Mouse (Mus musculus) liver, embryonic 15.5 days (tissue): ENCODE measurements around the gene Pmm1. TPM values are rescaled to one million over a fixed set of nuclear protein-coding genes. Genes with fewer than 3 reads are reported as not detected.
"Not testable (repeated sequence)": the region's sequence is repeated elsewhere in the genome, so short reads cannot be mapped to it uniquely, and the experiment has no call there.

Experiments
- ATAC-seq: fragments of 200-750 bp; cut with Nextera tagmentation; 2 replicates; pipeline ENCODE4 v1.8.0; 2017; ENCODE audit warnings: moderate number of reproducible peaks, mild to moderate bottlenecking, moderate library complexity; ENCODE audit not compliant: insufficient read depth
- H3K27ac ChIP-seq: fragments of 300-500 bp; sonication (generic); replicated peaks from 2 replicates; pipeline ENCODE4 v1.5.1; 2015; ENCODE audit warnings: mild to moderate bottlenecking, inconsistent platforms
- H3K27me3 ChIP-seq: fragments of 300-500 bp; sonication (generic); 2 replicates; pipeline ENCODE4 v1.6.1; 2015; ENCODE audit warnings: mild to moderate bottlenecking, inconsistent platforms
- H3K36me3 ChIP-seq: fragments of 300-500 bp; sonication (generic); replicated peaks from 2 replicates; pipeline ENCODE4 v1.6.1; 2015; ENCODE audit warnings: moderate library complexity, mild to moderate bottlenecking, inconsistent platforms
- H3K4me1 ChIP-seq: fragments of 300-500 bp; sonication (generic); replicated peaks from 2 replicates; pipeline ENCODE4 v1.6.1; 2015; ENCODE audit warnings: inconsistent platforms
- H3K4me2 ChIP-seq: fragments of 300-500 bp; sonication (generic); 2 replicates; pipeline ENCODE4 v1.6.1; 2015; ENCODE audit warnings: moderate library complexity, mild to moderate bottlenecking, inconsistent platforms
- H3K4me3 ChIP-seq: fragments of 300-500 bp; sonication (generic); replicated peaks from 2 replicates; pipeline ENCODE4 v1.5.1; 2015; ENCODE audit warnings: mild to moderate bottlenecking, inconsistent platforms
- H3K9ac ChIP-seq: fragments of 300-500 bp; sonication (generic); 2 replicates; pipeline ENCODE4 v1.6.1; 2015; ENCODE audit warnings: moderate library complexity, mild to moderate bottlenecking, inconsistent platforms
- H3K9me3 ChIP-seq: fragments of 300-500 bp; sonication (generic); replicated peaks from 2 replicates; pipeline ENCODE4 v1.6.1; 2016; ENCODE audit warnings: inconsistent platforms
- WGBS: fragments of 180-500 bp; shearing (Covaris S2); methylation state at CpG from one replicate; pipeline ENCODE4 v1.1.7; 2015; ENCODE audit warnings: mixed read lengths; ENCODE audit not compliant: insufficient replicate concordance; 5-methylcytosine and 5-hydroxymethylcytosine counted together
- polyA plus RNA-seq: library from polyadenylated mRNA; unstranded; fragments of >200 nt; fragmentation: Nextera tagmentation; extraction: Ambion mirVana; gene quantifications from 2 replicates; pipeline ENCODE4 v1.2.1, GENCODE M21; 2015

Pmm1 gene
- polyA plus RNA-seq, 1 experiment from 2014 or later = 17.8 TPM

GRCm38 (mm10) chr15:81970498-81970897 is 9.8 kb upstream of the Pmm1 start:
- not testable (repeated sequence) for H3K27ac ChIP-seq, H3K36me3 ChIP-seq, H3K9ac ChIP-seq, ATAC-seq, H3K27me3 ChIP-seq, H3K4me2 ChIP-seq, H3K9me3 ChIP-seq, H3K4me3 ChIP-seq
- WGBS = 76% methylated on average over 4 of the region's 4 CpGs
- peaks cover 21% of the 10 kb centered on the region for H3K4me1 ChIP-seq

GRCm38 (mm10) chr15:81969635-81970034 is 8.9 kb upstream of the Pmm1 start:
- Histone ChIP-seq H3K4me1 (peaks cover 25% of the 10 kb centered on the region), H3K4me2 (peak overlapping the region; percentile 36)
- not testable (repeated sequence) for H3K27ac ChIP-seq, H3K27me3 ChIP-seq, H3K9ac ChIP-seq, H3K4me3 ChIP-seq, ATAC-seq, H3K9me3 ChIP-seq, H3K36me3 ChIP-seq
- 76% methylated on average over 6 of the region's 6 CpGs for WGBS

- no peaks in the 10 kb centered on the region for H3K36me3 ChIP-seq
- 0 out of 2 replicates have a peak, but pooled peaks have one; percentile 58 for ATAC-seq
- no peaks in the 10 kb centered on the region; the same call in 1 of the 2 replicates for H3K27me3 ChIP-seq
- peaks cover 25% of the 10 kb centered on the region for H3K4me1 ChIP-seq
- no peak overlapping the region for H3K4me3 ChIP-seq
- H3K9me3 ChIP-seq = no peaks in the 10 kb centered on the region
- peak overlapping the region; percentile 36 for H3K4me2 ChIP-seq
- 40% methylated on average over 7 of the region's 7 CpGs for WGBS
- no peak overlapping the region for H3K9ac ChIP-seq
- H3K27ac ChIP-seq = no peak overlapping the region
Measured at GRCm38 (mm10) chr15:81969173-81969572, 8.4 kb upstream of the Pmm1 start.

DNA sequence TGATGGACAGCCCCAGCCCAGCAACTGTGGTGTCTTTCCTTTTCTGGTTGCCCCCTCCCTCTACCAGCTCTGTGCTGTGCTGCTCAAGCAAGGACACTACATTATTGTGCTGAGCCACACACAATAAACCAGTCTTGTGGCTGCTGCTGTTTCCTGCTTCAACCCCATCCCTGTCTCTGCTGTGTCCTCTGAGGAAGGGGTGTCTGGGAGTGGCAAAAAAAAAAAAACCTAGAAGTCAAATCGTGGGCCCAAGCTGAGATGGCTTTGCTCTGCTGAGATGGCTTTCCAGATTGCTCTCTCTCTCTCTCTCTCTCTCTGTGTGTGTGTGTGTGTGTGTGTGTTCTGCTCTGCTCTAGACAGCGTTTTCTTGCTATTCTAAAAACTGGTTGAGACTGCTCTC is 7.7 kb upstream of the Pmm1 start:
- H3K27me3 ChIP-seq = no peaks in the 10 kb centered on the region; the same call in 1 of the 2 replicates
- no peak overlapping the region for H3K4me2 ChIP-seq
- no peak for ATAC-seq
- H3K27ac ChIP-seq = no peak overlapping the region
- H3K4me3 ChIP-seq = no peak overlapping the region
- H3K9me3 ChIP-seq = no peaks in the 10 kb centered on the region
- no peak overlapping the region for H3K9ac ChIP-seq
- 41% methylated on average over 2 of the region's 2 CpGs for WGBS
- H3K4me1 ChIP-seq = peaks cover 25% of the 10 kb centered on the region
- no peaks in the 10 kb centered on the region for H3K36me3 ChIP-seq

DNA sequence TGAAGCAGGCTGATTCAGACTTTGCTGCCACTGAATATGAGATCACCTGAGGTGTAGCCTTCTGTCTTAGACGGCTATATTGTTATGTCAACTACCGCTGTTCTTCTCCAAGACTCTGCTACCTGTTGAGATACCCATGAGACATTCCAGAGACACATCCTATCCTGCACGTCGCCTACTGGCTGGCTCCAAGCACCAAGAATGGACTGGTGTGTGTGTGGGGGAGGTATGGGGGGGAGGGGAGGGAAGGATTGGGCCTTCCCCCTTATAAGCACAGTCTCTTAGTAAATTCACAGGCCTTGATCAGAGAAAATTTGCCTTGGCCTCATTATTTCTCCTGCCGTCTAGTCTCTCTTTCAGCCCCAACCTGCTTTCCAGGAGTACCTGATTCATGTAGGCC is 7.1 kb upstream of the Pmm1 start:
- H3K27me3 ChIP-seq = no peaks in the 10 kb centered on the region; the same call in 1 of the 2 replicates
- peaks cover 25% of the 10 kb centered on the region for H3K4me1 ChIP-seq
- H3K4me2 ChIP-seq = no peak overlapping the region
- H3K36me3 ChIP-seq = no peaks in the 10 kb centered on the region
- no peak overlapping the region for H3K9ac ChIP-seq
- no peak for ATAC-seq
- H3K9me3 ChIP-seq = no peaks in the 10 kb centered on the region
- no peak overlapping the region for H3K27ac ChIP-seq
- no peak overlapping the region for H3K4me3 ChIP-seq
- 74% methylated on average over 5 of the region's 5 CpGs for WGBS

GRCm38 (mm10) chr15:81966062-81966829 is 5.5 kb upstream of the Pmm1 start:
- no peaks in the 10 kb centered on the region for H3K36me3 ChIP-seq
- no peak for ATAC-seq
- H3K27ac ChIP-seq = no peak overlapping the region
- 54% methylated on average over 12 of the region's 14 CpGs for WGBS
- H3K4me3 ChIP-seq = no peak overlapping the region
- no peak overlapping the region for H3K9ac ChIP-seq
- H3K4me2 ChIP-seq = no peak overlapping the region
- peaks cover 30% of the 10 kb centered on the region for H3K4me1 ChIP-seq
- no peaks in the 10 kb centered on the region; the same call in 1 of the 2 replicates for H3K27me3 ChIP-seq
- H3K9me3 ChIP-seq = no peaks in the 10 kb centered on the region

GRCm38 (mm10) chr15:81964980-81965545 is 4.3 kb upstream of the Pmm1 start:
- ATAC-seq = no peak
- 54% methylated on average over 4 of the region's 4 CpGs for WGBS
- no peak overlapping the region for H3K4me3 ChIP-seq

DNA sequence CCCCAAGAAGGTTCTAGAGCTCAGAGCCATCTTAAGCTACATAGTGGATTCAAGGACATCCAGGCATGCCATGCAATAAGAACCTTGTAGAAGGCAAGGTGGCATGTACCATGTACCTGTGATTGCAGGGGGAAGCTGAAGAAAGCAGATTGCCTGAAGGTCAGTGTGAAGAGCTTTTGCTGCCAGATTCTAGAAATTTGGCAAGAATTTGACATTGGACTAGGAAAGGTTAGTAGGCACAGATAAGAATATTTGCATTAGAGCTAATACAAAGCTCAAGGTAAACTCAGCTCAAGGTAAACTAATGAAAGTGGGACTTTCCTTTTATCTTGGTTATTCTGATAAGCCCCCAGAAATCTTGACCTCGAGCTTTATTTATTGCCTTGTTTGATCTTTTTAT is 3.5 kb upstream of the Pmm1 start:
- H3K36me3 ChIP-seq = no peaks in the 10 kb centered on the region
- no peak for ATAC-seq
- H3K4me1 ChIP-seq = peaks cover 40% of the 10 kb centered on the region
- no peak overlapping the region for H3K4me3 ChIP-seq
- H3K27ac ChIP-seq = no peak overlapping the region
- H3K9me3 ChIP-seq = no peaks in the 10 kb centered on the region
- H3K27me3 ChIP-seq = no peaks in the 10 kb centered on the region; the same call in 1 of the 2 replicates
- no peak overlapping the region for H3K9ac ChIP-seq
- WGBS = 28% methylated on average over 1 of the region's 1 CpGs
- H3K4me2 ChIP-seq = no peak overlapping the region

More at GRCm38 (mm10) chr15:81964980-81965545, 4.3 kb upstream of the Pmm1 start:
- no peaks in the 10 kb centered on the region for H3K36me3 ChIP-seq
- H3K4me2 ChIP-seq = no peak overlapping the region
- H3K4me1 ChIP-seq = peaks cover 39% of the 10 kb centered on the region
- no peak overlapping the region for H3K9ac ChIP-seq
- no peaks in the 10 kb centered on the region for H3K9me3 ChIP-seq
- no peaks in the 10 kb centered on the region; the same call in 1 of the 2 replicates for H3K27me3 ChIP-seq
- no peak overlapping the region for H3K27ac ChIP-seq

DNA sequence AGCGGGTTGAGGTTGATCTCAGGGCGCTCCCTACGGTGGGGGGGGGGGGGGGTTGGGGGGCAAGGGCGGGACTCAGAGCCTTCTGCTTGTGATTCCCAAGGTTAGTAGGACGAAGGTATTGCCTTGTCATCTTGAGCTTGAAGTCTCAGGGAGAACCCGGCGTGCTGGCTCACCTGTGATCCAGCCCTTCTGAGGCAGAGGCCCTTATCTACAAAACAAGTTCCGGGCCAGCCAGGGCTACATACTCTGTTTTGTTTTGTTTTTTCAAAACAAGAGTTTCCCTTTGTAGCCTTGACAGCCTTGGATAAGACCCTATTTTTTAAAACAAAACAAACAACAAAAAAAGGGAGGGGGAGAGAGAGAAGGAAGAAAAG is 335 bp upstream of the Pmm1 start:
- Histone ChIP-seq H3K9ac (peak overlapping the region; percentile 32; the same call in 1 of the 2 replicates), H3K27me3 (no peaks in the 10 kb centered on the region; the same call in 1 of the 2 replicates), H3K4me3 (peak overlapping the region; percentile 78), H3K36me3 (0 out of 2 replicates have a peak, but pooled peaks cover 5% of the 10 kb centered on the region), H3K4me2 (peak overlapping the region; percentile 100), H3K27ac (peak overlapping the region; percentile 79), H3K9me3 (no peaks in the 10 kb centered on the region), H3K4me1 (peaks cover 36% of the 10 kb centered on the region)
- peak; percentile 71 for ATAC-seq
- WGBS = 2% methylated on average over 8 of the region's 8 CpGs

- peaks cover 22% of the 10 kb centered on the region; the same call in 1 of the 2 replicates for H3K36me3 ChIP-seq
- H3K4me1 ChIP-seq = peaks cover 31% of the 10 kb centered on the region
- 62% methylated on average over 3 of the region's 3 CpGs for WGBS
- H3K27ac ChIP-seq = peak overlapping the region; percentile 48
- H3K4me3 ChIP-seq = no peak overlapping the region
- ATAC-seq = no peak
- H3K27me3 ChIP-seq = no peaks in the 10 kb centered on the region
- H3K9me3 ChIP-seq = no peaks in the 10 kb centered on the region
- H3K4me2 ChIP-seq = no peak overlapping the region; the same call in 1 of the 2 replicates
- no peak overlapping the region for H3K9ac ChIP-seq
Measured at GRCm38 (mm10) chr15:81958906-81959305, 1.8 kb downstream of the Pmm1 start.

DNA sequence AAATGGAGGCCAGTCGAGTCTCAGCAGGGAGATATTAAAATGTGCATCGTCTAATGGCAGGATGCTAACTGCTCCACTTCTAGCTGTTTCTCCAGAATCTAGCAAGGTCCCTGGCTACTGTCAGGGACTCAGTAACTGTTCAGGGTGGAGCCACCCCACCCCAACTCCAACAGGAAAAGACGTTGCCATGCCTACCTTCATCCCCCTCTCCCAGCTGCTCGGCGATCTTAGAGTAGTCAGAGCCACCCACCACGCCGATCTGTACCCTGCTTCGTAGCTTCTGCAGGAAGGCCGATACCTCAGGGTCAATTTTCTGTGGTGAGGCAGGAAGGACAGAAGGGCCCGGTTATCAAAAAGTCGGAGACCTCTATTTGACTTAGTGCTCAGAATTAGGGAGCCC is 3.1 kb downstream of the Pmm1 start:
- no peak overlapping the region for H3K9ac ChIP-seq
- H3K27me3 ChIP-seq = no peaks in the 10 kb centered on the region
- H3K4me1 ChIP-seq = peaks cover 31% of the 10 kb centered on the region
- H3K4me3 ChIP-seq = no peak overlapping the region
- H3K36me3 ChIP-seq = peaks cover 27% of the 10 kb centered on the region; the same call in 1 of the 2 replicates
- H3K27ac ChIP-seq = no peak overlapping the region
- H3K9me3 ChIP-seq = no peaks in the 10 kb centered on the region
- 70% methylated on average over 11 of the region's 11 CpGs for WGBS
- no peak for ATAC-seq
- no peak overlapping the region for H3K4me2 ChIP-seq
